9 mouse cellular contexts compared by ENCODE assay signal in genomic region chr9:66989581-66989980, GRCm38 (mm10). TPM values are rescaled to one million over a fixed set of nuclear protein-coding genes. Genes with fewer than 3 reads are reported as not detected.
DNase-seq lines count a peak whose midpoint lies in the region; ATAC-seq and TF ChIP-seq lines count a peak whose summit lies in the region.
"Had no signal": no experiment of that assay in that cellular context is flagged by ENCODE, and none has a peak within 500 bp of the region (broad histone marks: within the 10 kb centered on the region; RNA-seq: fewer than 3 reads in every experiment).

No protein-coding gene starts in this region.

- no peak overlapping the region for H3K4me3 ChIP-seq in heart, embryonic 16.5 days (ENCODE audit: low read length)
- no peak overlapping the region for H3K4me3 ChIP-seq in heart, embryonic 10.5 days
- peak overlapping the region; percentile 40; the same call in 1 of the 2 replicates for H3K4me3 ChIP-seq in liver, embryonic 12.5 days
- H3K4me3 ChIP-seq in forebrain, embryonic 16.5 days (replicated peaks; ENCODE audit: low read length): no peak overlapping the region
- H3K4me3 ChIP-seq: megakaryocyte, embryonic 14.5 days had no signal

- 0 out of 2 replicates have a peak, but pooled peaks cover 3% of the 10 kb centered on the region for H3K9me3 ChIP-seq in heart, embryonic 16.5 days (replicated peaks; ENCODE audit: control insufficient read depth, low read length)
- no peaks in the 10 kb centered on the region for H3K9me3 ChIP-seq in heart, embryonic 10.5 days
- peaks cover 5% of the 10 kb centered on the region; the same call in 1 of the 2 replicates for H3K9me3 ChIP-seq in liver, embryonic 12.5 days (replicated peaks)
- H3K9me3 ChIP-seq in forebrain, embryonic 16.5 days (ENCODE audit: control insufficient read depth, low read length): no peaks in the 10 kb centered on the region

- in situ Hi-C loops in Patski (cut with MboI; ENCODE audit: low pct_unique_long_range_greater_than_20kb): no loop called here

- WGBS in heart, embryonic 16.5 days: 59% methylated on average over 6 of the region's 6 CpGs
- 67% methylated on average over 6 of the region's 6 CpGs for WGBS in heart, embryonic 10.5 days
- WGBS in liver, embryonic 12.5 days (ENCODE audit: insufficient replicate concordance): 70% methylated on average over 6 of the region's 6 CpGs
- WGBS in forebrain, embryonic 16.5 days: 89% methylated on average over 6 of the region's 6 CpGs

- H3K4me2 ChIP-seq in heart, embryonic 16.5 days (ENCODE audit: low read depth, low read length): no peak overlapping the region
- peak overlapping the region; percentile 71 for H3K4me2 ChIP-seq in liver, embryonic 12.5 days
- no peak overlapping the region for H3K4me2 ChIP-seq in forebrain, embryonic 16.5 days (ENCODE audit: low read length)

- CTCF ChIA-PET in Patski (lab: Charles Lee): interaction anchor here (1.2 to 3.6 kb wide), 7 partner anchors 9 to 223 kb away, joined by 3 to 14 read pairs (median 6); no protein-coding TSS in a partner anchor

- TF ChIP-seq CTCF in Patski (IDR thresholded peaks at IDR 0.05): no peak

- no peaks in the 10 kb centered on the region for H3K36me3 ChIP-seq in heart, embryonic 16.5 days (ENCODE audit: control insufficient read depth, insufficient read depth)
- no peaks in the 10 kb centered on the region for H3K36me3 ChIP-seq in heart, embryonic 10.5 days
- H3K36me3 ChIP-seq in liver, embryonic 12.5 days: peaks cover 6% of the 10 kb centered on the region; the same call in 1 of the 2 replicates
- no peaks in the 10 kb centered on the region for H3K36me3 ChIP-seq in forebrain, embryonic 16.5 days (ENCODE audit: control insufficient read depth, insufficient read depth)

- H3K9ac ChIP-seq in heart, embryonic 16.5 days (ENCODE audit: low read length): no peak overlapping the region
- no peak overlapping the region for H3K9ac ChIP-seq in liver, embryonic 12.5 days
- H3K9ac ChIP-seq in forebrain, embryonic 16.5 days (replicated peaks; ENCODE audit: low read depth, low read length): no peak overlapping the region

- POLR2A ChIA-PET in Patski (lab: Charles Lee): interaction anchor here (0.8 to 2.6 kb wide), 6 partner anchors 12 to 59 kb away, joined by 3 to 16 read pairs (median 4); partner anchors contain the start of gene Tpm1

- peak overlapping the region; percentile 8; the same call in 1 of the 2 replicates for H3K27ac ChIP-seq in heart, embryonic 16.5 days (ENCODE audit: low read length)
- no peak overlapping the region for H3K27ac ChIP-seq in heart, embryonic 10.5 days
- H3K27ac ChIP-seq in liver, embryonic 12.5 days: peak overlapping the region; percentile 90; the same call in 1 of the 2 replicates
- no peak overlapping the region for H3K27ac ChIP-seq in forebrain, embryonic 16.5 days (ENCODE audit: low read length)

- no peak for DNase-seq in heart, embryonic 10.5 days (ENCODE audit: low spot score)
- peak; percentile 48 for DNase-seq in 3134 (ENCODE audit: extremely low read depth, insufficient read length, low spot score)
- DNase-seq in Patski (ENCODE audit: low read depth, low spot score): no peak
- no peak for DNase-seq in ovary, postnatal 10 days (ENCODE audit: low spot score)
- DNase-seq in adrenal gland, postnatal 14 days: no peak

- peaks cover 24% of the 10 kb centered on the region for H3K4me1 ChIP-seq in heart, embryonic 16.5 days (ENCODE audit: control insufficient read depth, insufficient read depth, low read length)
- H3K4me1 ChIP-seq in heart, embryonic 10.5 days: peaks cover 38% of the 10 kb centered on the region
- peaks cover 69% of the 10 kb centered on the region for H3K4me1 ChIP-seq in liver, embryonic 12.5 days
- no peaks in the 10 kb centered on the region for H3K4me1 ChIP-seq in forebrain, embryonic 16.5 days (replicated peaks; ENCODE audit: control insufficient read depth, insufficient read depth, low read length)

- no peaks in the 10 kb centered on the region for H3K27me3 ChIP-seq in heart, embryonic 16.5 days (ENCODE audit: control insufficient read depth, insufficient read depth, low read length)
- no peaks in the 10 kb centered on the region for H3K27me3 ChIP-seq in heart, embryonic 10.5 days (ENCODE audit: insufficient read depth, poor library complexity, severe bottlenecking)
- H3K27me3 ChIP-seq in Patski: no peaks in the 10 kb centered on the region
- no peaks in the 10 kb centered on the region; the same call in 1 of the 2 replicates for H3K27me3 ChIP-seq in liver, embryonic 12.5 days (replicated peaks)
- H3K27me3 ChIP-seq in forebrain, embryonic 16.5 days (replicated peaks; ENCODE audit: control insufficient read depth, insufficient read depth, low read length): 0 out of 2 replicates have a peak, but pooled peaks cover 2% of the 10 kb centered on the region
- H3K27me3 ChIP-seq: megakaryocyte, embryonic 14.5 days had no signal

- no peak for ATAC-seq in heart, embryonic 16.5 days (replicated peaks; ENCODE audit: extremely low read depth, insufficient read depth, low FRiP score)
- ATAC-seq in Patski: peak; percentile 36
- no peak for ATAC-seq in liver, embryonic 12.5 days
- ATAC-seq in forebrain, embryonic 16.5 days: no peak

RNA-seq across cellular contexts. Expression of gene Lactb, which starts 14.3 kb away (rescaled TPM):
- polyA plus RNA-seq in heart, embryonic 16.5 days (2015; fragmentation: Nextera tagmentation; extraction: Ambion mirVana): 5.4 and 6.3 TPM in 2 replicates
- polyA plus RNA-seq in heart, embryonic 10.5 days (2016; fragmentation: Nextera tagmentation; extraction: Ambion mirVana): 10.1 and 11.4 TPM in 2 replicates
- polyA plus RNA-seq in Patski (2021): 55.2 TPM
- 8.9 and 9.4 TPM in 2 replicates for polyA plus RNA-seq in liver, embryonic 12.5 days (2016; fragmentation: Nextera tagmentation; extraction: Ambion mirVana)
- 19.1 and 20.8 TPM in 2 replicates for total RNA-seq in adrenal gland, postnatal 14 days (2021)
- 9.0 and 9.6 TPM in 2 replicates for polyA plus RNA-seq in forebrain, embryonic 16.5 days (2015; fragmentation: Nextera tagmentation; extraction: Ambion mirVana)

RNA-seq across cellular contexts. Expression of gene Rps27l, which starts 43.7 kb away (rescaled TPM):
- 437 and 444 TPM in 2 replicates for polyA plus RNA-seq in heart, embryonic 16.5 days (2015; fragmentation: Nextera tagmentation; extraction: Ambion mirVana)
- 626 and 705 TPM in 2 replicates for polyA plus RNA-seq in heart, embryonic 10.5 days (2016; fragmentation: Nextera tagmentation; extraction: Ambion mirVana)
- 377 TPM for polyA plus RNA-seq in Patski (2021)
- polyA plus RNA-seq in liver, embryonic 12.5 days (2016; fragmentation: Nextera tagmentation; extraction: Ambion mirVana): 702 and 744 TPM in 2 replicates
- 291 and 304 TPM in 2 replicates for total RNA-seq in adrenal gland, postnatal 14 days (2021)
- 253 and 289 TPM in 2 replicates for polyA plus RNA-seq in forebrain, embryonic 16.5 days (2015; fragmentation: Nextera tagmentation; extraction: Ambion mirVana)

RNA-seq across cellular contexts. Expression of gene Tpm1, which starts 59.6 kb away (rescaled TPM):
- 5,077 and 5,310 TPM in 2 replicates for polyA plus RNA-seq in heart, embryonic 16.5 days (2015; fragmentation: Nextera tagmentation; extraction: Ambion mirVana)
- polyA plus RNA-seq in heart, embryonic 10.5 days (2016; fragmentation: Nextera tagmentation; extraction: Ambion mirVana): 2,990 and 4,096 TPM in 2 replicates
- polyA plus RNA-seq in Patski (2021): 2,726 TPM
- 214 and 225 TPM in 2 replicates for polyA plus RNA-seq in liver, embryonic 12.5 days (2016; fragmentation: Nextera tagmentation; extraction: Ambion mirVana)
- 183 and 207 TPM in 2 replicates for total RNA-seq in adrenal gland, postnatal 14 days (2021)
- polyA plus RNA-seq in forebrain, embryonic 16.5 days (2015; fragmentation: Nextera tagmentation; extraction: Ambion mirVana): 120 and 127 TPM in 2 replicates

Comparison
In these comparisons a context has a peak if more than half of its experiments do, and no peak if none do; other contexts are left out.
1. H3K27ac ChIP-seq: peak in heart, embryonic 16.5 days (single experiment) and liver, embryonic 12.5 days (single experiment); none in heart, embryonic 10.5 days (single experiment) and forebrain, embryonic 16.5 days (single experiment).
2. RNA of gene Tpm1, which starts 59.6 kb away (polyA plus RNA-seq): 5,077 to 5,310 TPM in heart, embryonic 16.5 days, 2,990 to 4,096 TPM in heart, embryonic 10.5 days and 2,726 TPM in Patski (single experiment); 214 to 225 TPM in liver, embryonic 12.5 days and 120 to 127 TPM in forebrain, embryonic 16.5 days; every median in the first group is over 10 times any median in the second.